Mouse (Mus musculus) hindbrain, embryonic 15.5 days (tissue): ENCODE results near the gene Slit2. TPM values are rescaled to one million over a fixed set of nuclear protein-coding genes. Genes with fewer than 3 reads are reported as not detected.

ENCODE experiments used
- ATAC-seq: fragments of 200-750 bp; cut with Nextera tagmentation; 2 replicates; pipeline ENCODE4 v1.8.0; 2017; ENCODE audit warnings: low read depth, moderate number of reproducible peaks, moderate TSS enrichment; ENCODE audit not compliant: low FRiP score
- H3K27ac ChIP-seq: fragments of 300-500 bp; sonication (generic); replicated peaks from 2 replicates; pipeline ENCODE4 v1.5.1; 2015; ENCODE audit warnings: mild to moderate bottlenecking, inconsistent platforms
- H3K27me3 ChIP-seq: fragments of 300-500 bp; sonication (generic); 2 replicates; pipeline ENCODE4 v1.6.1; 2015; ENCODE audit warnings: control low read depth, inconsistent platforms
- H3K36me3 ChIP-seq: fragments of 300-500 bp; sonication (generic); 2 replicates; pipeline ENCODE4 v1.6.1; 2015; ENCODE audit warnings: control low read depth, inconsistent platforms
- H3K4me1 ChIP-seq: fragments of 300-500 bp; sonication (generic); replicated peaks from 2 replicates; pipeline ENCODE4 v1.6.1; 2015; ENCODE audit warnings: control low read depth, inconsistent platforms
- H3K4me2 ChIP-seq: fragments of 300-500 bp; sonication (generic); 2 replicates; pipeline ENCODE4 v1.6.1; 2015; ENCODE audit warnings: moderate library complexity, mild to moderate bottlenecking, inconsistent platforms
- H3K4me3 ChIP-seq: fragments of 300-500 bp; sonication (generic); 2 replicates; pipeline ENCODE4 v1.5.1; 2015; ENCODE audit warnings: mild to moderate bottlenecking, inconsistent platforms
- H3K9ac ChIP-seq: fragments of 300-500 bp; sonication (generic); 2 replicates; pipeline ENCODE4 v1.6.1; 2015; ENCODE audit warnings: inconsistent platforms
- H3K9me3 ChIP-seq: fragments of 300-500 bp; sonication (generic); 2 replicates; pipeline ENCODE4 v1.6.1; 2016; ENCODE audit warnings: control low read depth, inconsistent platforms
- WGBS: fragments of 180-500 bp; shearing (Covaris S2); methylation state at CpG from one replicate; pipeline ENCODE4 v1.1.7; 2015; 5-methylcytosine and 5-hydroxymethylcytosine counted together
- polyA plus RNA-seq: library from polyadenylated mRNA; unstranded; fragments of >200 nt; fragmentation: Nextera tagmentation; extraction: Ambion mirVana; gene quantifications from 2 replicates; pipeline ENCODE4 v1.2.1, GENCODE M21; 2015

Gene Slit2
- polyA plus RNA-seq, 1 experiment from 2014 or later: 22.9 TPM

- Histone ChIP-seq H3K27ac (peak overlapping the region; percentile 67), H3K36me3 (no peaks in the 10 kb centered on the region), H3K9ac (peak overlapping the region; percentile 57), H3K4me2 (peak overlapping the region; percentile 87), H3K27me3 (no peaks in the 10 kb centered on the region), H3K9me3 (no peaks in the 10 kb centered on the region), H3K4me1 (peaks cover 28% of the 10 kb centered on the region), H3K4me3 (peak overlapping the region; percentile 66)
- ATAC-seq: peak; percentile 44
- WGBS: under 1% methylated on average over 48 of the region's 48 CpGs
Observed at GRCm38 (mm10) chr5:47985901-47986670, 3.1 kb downstream of the Slit2 start.

- H3K4me3 ChIP-seq: no peak overlapping the region
Observed at GRCm38 (mm10) chr5:47990926-47991325, 8.0 kb downstream of the Slit2 start.

GRCm38 (mm10) chr5:48003708-48004415 lies 20.9 kb downstream of the Slit2 start:
- no peak overlapping the region for H3K4me3 ChIP-seq
- no peak overlapping the region for H3K27ac ChIP-seq
- H3K4me2 ChIP-seq: no peak overlapping the region
- no peaks in the 10 kb centered on the region for H3K36me3 ChIP-seq
- ATAC-seq: no peak
- no peaks in the 10 kb centered on the region for H3K4me1 ChIP-seq
- no peak overlapping the region for H3K9ac ChIP-seq
- no peaks in the 10 kb centered on the region for H3K27me3 ChIP-seq
- H3K9me3 ChIP-seq: no peaks in the 10 kb centered on the region
- WGBS: 68% methylated on average over 12 of the region's 12 CpGs

More at GRCm38 (mm10) chr5:47990926-47991325, 8.0 kb downstream of the Slit2 start:
- Histone ChIP-seq H3K9me3 (no peaks in the 10 kb centered on the region), H3K36me3 (no peaks in the 10 kb centered on the region), H3K9ac (no peak overlapping the region), H3K4me2 (no peak overlapping the region), H3K4me1 (peaks cover 11% of the 10 kb centered on the region), H3K27me3 (no peaks in the 10 kb centered on the region), H3K27ac (no peak overlapping the region)
- ATAC-seq: no peak
- WGBS: 69% methylated on average over 4 of the region's 4 CpGs

- H3K36me3 ChIP-seq: no peaks in the 10 kb centered on the region
- H3K9me3 ChIP-seq: no peaks in the 10 kb centered on the region
- no peak overlapping the region for H3K27ac ChIP-seq
- no peak for ATAC-seq
- H3K4me1 ChIP-seq: no peaks in the 10 kb centered on the region
- no peaks in the 10 kb centered on the region for H3K27me3 ChIP-seq
- H3K4me2 ChIP-seq: no peak overlapping the region
- WGBS: 38% methylated on average over 9 of the region's 9 CpGs
- no peak overlapping the region for H3K9ac ChIP-seq
- no peak overlapping the region for H3K4me3 ChIP-seq
Observed at GRCm38 (mm10) chr5:48005533-48005932, 22.6 kb downstream of the Slit2 start.

- Histone ChIP-seq H3K27ac (no peak overlapping the region), H3K4me1 (no peaks in the 10 kb centered on the region), H3K27me3 (no peaks in the 10 kb centered on the region), H3K9ac (no peak overlapping the region), H3K9me3 (no peaks in the 10 kb centered on the region), H3K4me2 (no peak overlapping the region), H3K4me3 (no peak overlapping the region), H3K36me3 (no peaks in the 10 kb centered on the region)
- no peak for ATAC-seq
Observed at GRCm38 (mm10) chr5:48006059-48006458, 23.1 kb downstream of the Slit2 start.

GRCm38 (mm10) chr5:48023441-48023840 lies 40.5 kb downstream of the Slit2 start:
- no peak for ATAC-seq
- Histone ChIP-seq H3K4me2 (no peak overlapping the region), H3K9me3 (no peaks in the 10 kb centered on the region), H3K36me3 (no peaks in the 10 kb centered on the region), H3K27me3 (no peaks in the 10 kb centered on the region), H3K4me3 (no peak overlapping the region), H3K4me1 (no peaks in the 10 kb centered on the region), H3K27ac (no peak overlapping the region), H3K9ac (no peak overlapping the region)
- WGBS: 83% methylated on average over 4 of the region's 4 CpGs

GRCm38 (mm10) chr5:48034875-48035274 lies 51.9 kb downstream of the Slit2 start:
- ATAC-seq: peak; percentile 19; the same call in 1 of the 2 replicates
- Histone ChIP-seq H3K4me1 (no peaks in the 10 kb centered on the region), H3K36me3 (no peaks in the 10 kb centered on the region), H3K4me2 (no peak overlapping the region), H3K9me3 (no peaks in the 10 kb centered on the region), H3K4me3 (no peak overlapping the region), H3K9ac (no peak overlapping the region), H3K27ac (no peak overlapping the region), H3K27me3 (no peaks in the 10 kb centered on the region)
- 76% methylated on average over 1 of the region's 1 CpGs for WGBS

GRCm38 (mm10) chr5:48038033-48038432 lies 55.1 kb downstream of the Slit2 start:
- H3K36me3 ChIP-seq: no peaks in the 10 kb centered on the region
- no peak overlapping the region for H3K4me3 ChIP-seq
- H3K9me3 ChIP-seq: no peaks in the 10 kb centered on the region
- H3K27ac ChIP-seq: no peak overlapping the region
- 30% methylated on average over 5 of the region's 5 CpGs for WGBS
- H3K4me1 ChIP-seq: no peaks in the 10 kb centered on the region
- H3K9ac ChIP-seq: no peak overlapping the region
- no peak overlapping the region for H3K4me2 ChIP-seq
- 0 out of 2 replicates have a peak, but pooled peaks have one; percentile 69 for ATAC-seq
- no peaks in the 10 kb centered on the region for H3K27me3 ChIP-seq

- WGBS: 40% methylated on average over 8 of the region's 8 CpGs
- H3K9me3 ChIP-seq: no peaks in the 10 kb centered on the region
- H3K4me3 ChIP-seq: no peak overlapping the region
- H3K27ac ChIP-seq: no peak overlapping the region
- no peak for ATAC-seq
- no peaks in the 10 kb centered on the region for H3K4me1 ChIP-seq
- H3K4me2 ChIP-seq: no peak overlapping the region
- H3K27me3 ChIP-seq: no peaks in the 10 kb centered on the region
- no peak overlapping the region for H3K9ac ChIP-seq
- H3K36me3 ChIP-seq: no peaks in the 10 kb centered on the region
Observed at GRCm38 (mm10) chr5:48048986-48049751, 66.2 kb downstream of the Slit2 start.

GRCm38 (mm10) chr5:48050637-48051314 lies 67.8 kb downstream of the Slit2 start:
- Histone ChIP-seq H3K9ac (no peak overlapping the region), H3K27ac (no peak overlapping the region), H3K4me2 (no peak overlapping the region), H3K27me3 (no peaks in the 10 kb centered on the region), H3K4me3 (no peak overlapping the region), H3K36me3 (no peaks in the 10 kb centered on the region), H3K9me3 (no peaks in the 10 kb centered on the region), H3K4me1 (no peaks in the 10 kb centered on the region)
- 44% methylated on average over 5 of the region's 5 CpGs for WGBS
- ATAC-seq: no peak

GRCm38 (mm10) chr5:48058612-48059011 lies 75.7 kb downstream of the Slit2 start:
- H3K9ac ChIP-seq: no peak overlapping the region
- peak; percentile 73 for ATAC-seq
- H3K4me3 ChIP-seq: no peak overlapping the region
- H3K36me3 ChIP-seq: no peaks in the 10 kb centered on the region
- peak overlapping the region; percentile 19 for H3K4me2 ChIP-seq
- H3K27ac ChIP-seq: peak overlapping the region; percentile 45
- H3K27me3 ChIP-seq: no peaks in the 10 kb centered on the region
- no peaks in the 10 kb centered on the region for H3K9me3 ChIP-seq
- H3K4me1 ChIP-seq: 0 out of 2 replicates have a peak, but pooled peaks cover 5% of the 10 kb centered on the region
- 36% methylated on average over 10 of the region's 10 CpGs for WGBS
